ENCODE assay signal across 23 mouse cellular contexts in the genomic region with DNA sequence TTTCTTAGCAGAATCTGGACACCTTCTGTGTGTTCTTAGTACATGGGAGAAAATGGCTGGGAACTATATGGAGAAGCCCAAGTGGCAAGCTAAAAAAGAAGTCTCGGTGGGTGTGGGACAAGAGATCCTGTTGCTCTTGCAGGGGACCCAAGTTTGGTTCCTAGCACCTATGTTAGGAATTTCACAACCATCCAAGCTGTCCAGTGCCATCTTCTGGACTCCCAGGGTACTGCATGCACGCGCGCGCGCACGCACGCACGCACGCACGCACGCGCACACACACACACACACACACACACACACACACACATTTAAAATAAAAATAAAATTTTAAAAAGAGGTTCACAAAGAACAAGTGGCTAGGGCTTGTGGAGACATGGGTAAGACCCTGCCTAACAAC.
DNase-seq lines count a peak whose midpoint lies in the region; ATAC-seq and TF ChIP-seq lines count a peak whose summit lies in the region.
"Had no signal": no experiment of that assay in that cellular context is flagged by ENCODE, and none has a peak within 500 bp of the region (broad histone marks: within the 10 kb centered on the region; RNA-seq: fewer than 3 reads in every experiment).

No protein-coding gene starts in this region.

- no peak for TF ChIP-seq POLR2A in testis, adult 2 months (IDR thresholded peaks at IDR 0.05; ENCODE audit: control insufficient read depth, low read depth, low read length)

- H3K9ac ChIP-seq in liver, embryonic 14.5 days (replicated peaks), result no peak overlapping the region
- H3K9ac ChIP-seq in liver, embryonic 12.5 days, result no peak overlapping the region
- H3K9ac ChIP-seq: embryonic facial prominence, embryonic 13.5 days; forebrain, embryonic 12.5 days; heart, embryonic 15.5 days; hindbrain, embryonic 14.5 days had no signal

- WGBS in liver, embryonic 14.5 days (ENCODE audit: insufficient replicate concordance), result 92% methylated on average over 13 of the region's 13 CpGs
- 88% methylated on average over 13 of the region's 13 CpGs for WGBS in liver, embryonic 12.5 days (ENCODE audit: insufficient replicate concordance)

- no peak overlapping the region for H3K27ac ChIP-seq in liver, embryonic 14.5 days
- no peak overlapping the region for H3K27ac ChIP-seq in liver, embryonic 12.5 days
- no peak overlapping the region for H3K27ac ChIP-seq in testis, adult 2 months (ENCODE audit: control insufficient read depth, insufficient read depth, low read depth, low read length)
- H3K27ac ChIP-seq: embryonic facial prominence, embryonic 13.5 days; forebrain, embryonic 12.5 days; heart, adult 2 months; heart, embryonic 15.5 days; hindbrain, embryonic 10.5 days; hindbrain, embryonic 14.5 days had no signal

- no peak overlapping the region for H3K4me3 ChIP-seq in liver, embryonic 14.5 days (ENCODE audit: insufficient read depth in 1 of 2, low read depth in 2 of 2, low read length in 2 of 2)
- no peak overlapping the region for H3K4me3 ChIP-seq in liver, embryonic 12.5 days
- H3K4me3 ChIP-seq in testis, adult 2 months (ENCODE audit: control insufficient read depth, low read depth, low read length), result no peak overlapping the region
- H3K4me3 ChIP-seq: embryonic facial prominence, embryonic 13.5 days; forebrain, embryonic 12.5 days; heart, adult 2 months; heart, embryonic 15.5 days; hindbrain, embryonic 10.5 days had no signal

- H3K9me3 ChIP-seq in liver, embryonic 14.5 days (ENCODE audit: control insufficient read depth, low read length), result no peaks in the 10 kb centered on the region
- H3K9me3 ChIP-seq in liver, embryonic 12.5 days (replicated peaks), result no peaks in the 10 kb centered on the region
- H3K9me3 ChIP-seq: embryonic facial prominence, embryonic 13.5 days; forebrain, embryonic 12.5 days; heart, embryonic 15.5 days had no signal

- DNase-seq in heart, adult 11 months, result peak; percentile 50
- no peak for DNase-seq in heart, postnatal 36 days
- DNase-seq in liver, embryonic 14.5 days (ENCODE audit: low read depth in 3 of 3, low spot score in 3 of 3), result no peak
- no peak for DNase-seq in testis, postnatal 14 days (ENCODE audit: low spot score)
- DNase-seq in ZHBTc4 (ENCODE audit: low read depth, low spot score), result peak; percentile 70
- no peak for DNase-seq in adrenal gland, postnatal 25 days
- DNase-seq: adrenal gland, postnatal 10 days; cerebellum, adult 18-20 months; cerebellum, adult 9-11 months; cerebellum, postnatal 36 days; gastrocnemius, postnatal 10 days; heart, adult 2 months; heart, postnatal 14 days had no signal

- TF ChIP-seq EP300 in liver, embryonic 14.5 days (IDR thresholded peaks at IDR 0.05; ENCODE audit: low read depth), result no peak

- H3K4me2 ChIP-seq in liver, embryonic 14.5 days (ENCODE audit: low read depth), result no peak overlapping the region
- no peak overlapping the region for H3K4me2 ChIP-seq in liver, embryonic 12.5 days
- H3K4me2 ChIP-seq: embryonic facial prominence, embryonic 13.5 days; forebrain, embryonic 12.5 days; heart, embryonic 11.5 days; heart, embryonic 15.5 days; hindbrain, embryonic 14.5 days had no signal

- H3K36me3 ChIP-seq in liver, embryonic 14.5 days (replicated peaks; ENCODE audit: control insufficient read depth, insufficient read depth, low read depth), result no peaks in the 10 kb centered on the region
- no peaks in the 10 kb centered on the region for H3K36me3 ChIP-seq in liver, embryonic 12.5 days
- H3K36me3 ChIP-seq in testis, adult 2 months (ENCODE audit: control insufficient read depth, insufficient read depth, low read length), result no peaks in the 10 kb centered on the region
- H3K36me3 ChIP-seq: embryonic facial prominence, embryonic 13.5 days; forebrain, embryonic 12.5 days; heart, embryonic 15.5 days; hindbrain, embryonic 10.5 days had no signal

- no peak for ATAC-seq in liver, embryonic 14.5 days (ENCODE audit: insufficient read depth)
- no peak for ATAC-seq in liver, embryonic 12.5 days
- ATAC-seq: CD4-positive, CD25-positive, alpha-beta regulatory T cell, adult 4 months; forebrain, embryonic 16.5 days had no signal

- intact Hi-C loops in heart, postnatal 36 days (cut with DNase I), result no loop called here

- peak; percentile 43 for TF ChIP-seq CTCF in liver, embryonic 14.5 days (IDR thresholded peaks at IDR 0.05; ENCODE audit: low read depth)
- TF ChIP-seq CTCF in testis, adult 2 months (IDR thresholded peaks at IDR 0.05; ENCODE audit: control insufficient read depth, insufficient read depth, insufficient replicate concordance, low read depth, low read length), result peak; percentile 21; the same call in 1 of the 2 replicates

- H3K27me3 ChIP-seq in liver, embryonic 14.5 days (ENCODE audit: control insufficient read depth, insufficient read depth, low read length), result no peaks in the 10 kb centered on the region
- H3K27me3 ChIP-seq in liver, embryonic 12.5 days (replicated peaks), result no peaks in the 10 kb centered on the region
- H3K27me3 ChIP-seq in testis, adult 2 months (ENCODE audit: control insufficient read depth, insufficient read depth, low read length), result no peaks in the 10 kb centered on the region
- H3K27me3 ChIP-seq: embryonic facial prominence, embryonic 13.5 days; forebrain, embryonic 12.5 days; heart, embryonic 15.5 days had no signal

- H3K4me1 ChIP-seq in liver, embryonic 14.5 days (replicated peaks; ENCODE audit: control insufficient read depth in 2 of 2, insufficient read depth in 2 of 2, low read length in 1 of 2), result no peaks in the 10 kb centered on the region
- H3K4me1 ChIP-seq in liver, embryonic 12.5 days, result no peaks in the 10 kb centered on the region
- H3K4me1 ChIP-seq in testis, adult 2 months (ENCODE audit: control insufficient read depth, insufficient read depth, low read length), result no peaks in the 10 kb centered on the region
- H3K4me1 ChIP-seq: embryonic facial prominence, embryonic 13.5 days; forebrain, embryonic 12.5 days; heart, embryonic 15.5 days; hindbrain, embryonic 10.5 days had no signal

Comparison
In these comparisons a context has a peak if more than half of its experiments do, and no peak if none do; other contexts are left out.
1. DNase-seq: peak in heart, adult 11 months (single experiment) and ZHBTc4 (single experiment); none in heart, postnatal 36 days (0 of 2), liver, embryonic 14.5 days (0 of 3), testis, postnatal 14 days (single experiment) and adrenal gland, postnatal 25 days (single experiment).